Mouse (Mus musculus): Measurements from ENCODE around the gene Sp6. TPM values are rescaled to one million over a fixed set of nuclear protein-coding genes. Genes with fewer than 3 reads are reported as not detected.

Sp6 gene
- not detected in 2 replicates for polyA plus RNA-seq (2012)

DNA sequence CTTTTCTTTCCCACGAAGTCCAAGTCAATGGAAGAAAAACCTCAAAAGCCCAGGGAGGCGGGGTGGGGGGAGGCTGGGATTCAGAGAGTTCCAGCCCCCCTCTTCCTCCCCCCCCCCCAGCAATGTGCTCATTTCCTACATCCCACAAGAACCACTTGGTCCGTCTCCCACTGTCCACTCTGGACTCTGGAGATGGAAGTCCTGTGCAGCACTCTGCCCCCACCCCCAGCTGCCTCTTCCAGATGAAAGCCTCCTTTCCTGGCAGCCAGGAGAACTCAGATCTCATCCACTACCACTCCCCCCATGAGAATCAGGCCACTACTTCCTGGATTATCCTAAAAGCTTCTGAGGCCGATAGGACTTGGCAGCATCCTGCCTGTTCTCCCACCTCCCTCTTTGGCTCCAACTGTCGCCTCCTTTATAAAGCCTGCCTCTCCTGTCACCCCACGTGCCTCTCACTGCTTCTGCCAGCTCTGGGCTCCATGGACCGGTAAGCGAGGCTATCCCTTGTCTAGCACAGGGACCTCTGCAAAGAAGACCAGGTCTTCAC is at the start of gene Sp6:
TSS of gene Sp6 (plus strand) at position 274 of the 550 bp plus-strand sequence.
- Histone ChIP-seq H3K4me1 (ENCODE audit: control insufficient read depth) (no peaks in the 10 kb centered on the region), H3K4me3 (replicated peaks) (no peak within 1 kb of the TSS), H3K36me3 (ENCODE audit: control insufficient read depth) (no peaks in the 10 kb centered on the region), H3K9me3 (ENCODE audit: control insufficient read depth, low read length) (no peaks in the 10 kb centered on the region; the same call in 1 of the 2 replicates), H3K27me3 (ENCODE audit: control insufficient read depth) (peaks cover 93% of the 10 kb centered on the region)
- TF ChIP-seq GATA1 (IDR thresholded peaks at IDR 0.05; ENCODE audit: low read length) (no peak), TAL1 (IDR thresholded peaks at IDR 0.05; ENCODE audit: low read length) (no peak)

DNA sequence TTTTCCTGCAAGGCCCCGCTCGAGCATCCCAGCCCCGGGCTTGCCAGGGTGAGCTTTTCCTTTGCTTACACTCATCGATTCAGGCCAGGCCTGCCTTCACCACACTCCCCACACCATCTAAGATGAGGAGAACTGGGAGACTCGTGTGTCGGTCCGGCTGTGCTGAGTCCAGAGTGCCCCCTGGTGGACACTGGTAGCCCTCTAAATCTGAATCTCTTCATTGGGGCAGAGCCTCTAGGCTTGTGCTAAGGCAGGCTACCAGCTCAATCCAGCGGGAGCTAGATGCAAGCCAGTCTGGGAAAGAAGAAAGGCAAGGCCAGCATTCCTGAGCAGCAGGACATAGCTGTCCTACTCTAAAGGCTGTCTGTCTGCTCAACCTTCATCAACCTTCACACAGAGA is 49.6 kb upstream of the Sp6 start:
- no peaks in the 10 kb centered on the region for H3K9me3 ChIP-seq (ENCODE audit: control insufficient read depth, low read length)
- H3K27me3 ChIP-seq (ENCODE audit: control insufficient read depth): no peaks in the 10 kb centered on the region
- H3K36me3 ChIP-seq (ENCODE audit: control insufficient read depth): peaks cover 95% of the 10 kb centered on the region
- H3K4me1 ChIP-seq (ENCODE audit: control insufficient read depth): peaks cover 85% of the 10 kb centered on the region
- no peak overlapping the region for H3K4me3 ChIP-seq (replicated peaks)
- no peak for TF ChIP-seq GATA1 (IDR thresholded peaks at IDR 0.05; ENCODE audit: low read length)
- no peak for TF ChIP-seq TAL1 (IDR thresholded peaks at IDR 0.05; ENCODE audit: low read length)

DNA sequence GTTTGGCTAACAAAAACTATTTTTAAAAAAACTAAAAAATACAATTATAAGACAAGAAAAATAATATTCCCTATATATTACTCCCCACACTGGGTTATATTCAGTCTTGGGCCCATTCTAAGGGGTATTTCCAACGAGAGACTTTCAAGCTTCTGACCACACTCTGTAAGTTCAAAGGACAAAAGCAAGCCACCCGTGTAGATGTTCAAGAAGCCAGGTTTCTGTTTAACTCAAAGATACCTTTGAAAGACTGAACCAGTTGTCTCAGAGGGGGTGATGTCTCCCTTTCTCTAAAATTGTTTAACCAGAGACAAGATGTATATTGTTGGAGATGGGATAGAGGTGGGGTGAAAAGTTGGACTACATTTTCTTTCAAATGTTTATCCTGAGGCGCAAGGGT is 47.0 kb upstream of the Sp6 start:
- H3K4me1 ChIP-seq (ENCODE audit: control insufficient read depth): peaks cover 92% of the 10 kb centered on the region
- H3K9me3 ChIP-seq (ENCODE audit: control insufficient read depth, low read length): no peaks in the 10 kb centered on the region
- H3K36me3 ChIP-seq (ENCODE audit: control insufficient read depth): peaks cover 92% of the 10 kb centered on the region
- TF ChIP-seq TAL1 (IDR thresholded peaks at IDR 0.05; ENCODE audit: low read length) (no peak), GATA1 (IDR thresholded peaks at IDR 0.05; ENCODE audit: low read length) (no peak)
- H3K27me3 ChIP-seq (ENCODE audit: control insufficient read depth): no peaks in the 10 kb centered on the region
- no peak overlapping the region for H3K4me3 ChIP-seq (replicated peaks)

DNA sequence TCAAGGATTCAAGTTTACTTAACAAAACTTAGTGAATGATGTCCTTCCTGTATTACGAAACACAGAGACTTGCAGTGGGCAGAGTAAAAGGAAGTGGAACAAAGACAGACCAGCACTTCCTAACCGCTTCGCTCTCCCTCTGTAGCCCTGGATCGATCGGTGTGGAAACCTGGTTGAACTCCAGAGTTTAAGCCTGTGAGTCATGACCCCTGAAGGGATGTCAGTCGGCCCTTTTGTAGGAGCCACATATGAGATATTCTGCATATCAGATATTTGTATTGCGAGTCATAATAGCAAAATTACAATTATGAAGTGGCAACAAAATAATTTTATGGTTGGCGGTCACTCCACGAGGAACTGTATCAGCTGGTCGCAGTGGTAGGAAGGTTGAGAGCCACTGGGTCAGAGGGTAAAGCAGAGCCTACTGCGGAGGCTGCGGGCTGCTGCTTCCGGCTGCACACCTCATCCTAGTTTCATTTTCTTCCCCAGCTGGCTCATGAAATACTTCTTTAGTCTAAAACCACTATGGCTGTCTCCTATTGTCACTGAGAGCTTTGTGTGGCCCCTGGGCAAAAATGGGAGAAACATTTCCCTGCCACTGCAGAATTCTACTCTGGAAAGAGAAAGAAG is 46.2 kb upstream of the Sp6 start:
- TF ChIP-seq GATA1 (IDR thresholded peaks at IDR 0.05; ENCODE audit: low read length) (no peak), TAL1 (IDR thresholded peaks at IDR 0.05; ENCODE audit: low read length) (no peak)

DNA sequence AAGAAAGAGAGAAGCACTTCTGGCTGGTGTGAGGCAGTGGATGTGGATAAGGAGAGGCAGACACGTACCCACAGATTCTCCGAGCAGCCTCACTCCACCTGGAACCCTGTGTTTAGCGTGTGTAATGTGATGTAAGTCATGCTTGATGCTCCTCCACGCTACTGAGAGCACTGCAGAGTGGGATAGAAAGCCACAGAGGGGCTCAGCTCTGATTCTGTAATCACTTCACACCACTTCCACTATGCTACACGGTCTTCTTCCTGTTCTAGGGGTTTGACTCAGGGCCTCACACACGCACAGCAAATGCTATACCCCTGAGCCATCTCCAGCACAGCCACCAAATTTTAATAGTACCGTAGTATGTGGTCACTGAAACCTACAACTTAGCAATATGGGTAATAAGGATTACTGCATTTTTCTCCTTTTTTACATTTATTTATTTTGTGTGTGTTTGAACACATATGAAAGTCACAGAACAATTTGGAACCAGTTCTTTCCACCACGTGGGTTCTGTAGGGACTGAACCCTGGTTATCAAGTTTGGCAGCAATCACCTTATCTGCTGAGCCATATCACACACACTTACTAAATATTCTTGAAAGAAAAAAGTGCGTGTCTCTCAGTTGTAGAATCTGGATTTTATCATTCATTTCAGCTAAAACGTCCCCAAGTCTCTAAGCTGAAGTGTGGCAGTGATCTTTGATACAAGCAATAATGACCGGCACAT is 45.5 kb upstream of the Sp6 start:
- Histone ChIP-seq H3K4me3 (replicated peaks) (peak overlapping the region; percentile 51), H3K9me3 (ENCODE audit: control insufficient read depth, low read length) (no peaks in the 10 kb centered on the region), H3K36me3 (ENCODE audit: control insufficient read depth) (peaks cover 90% of the 10 kb centered on the region), H3K4me1 (ENCODE audit: control insufficient read depth) (peaks cover 90% of the 10 kb centered on the region), H3K27me3 (ENCODE audit: control insufficient read depth) (no peaks in the 10 kb centered on the region)
- TF ChIP-seq TAL1 (IDR thresholded peaks at IDR 0.05; ENCODE audit: low read length) (no peak), GATA1 (IDR thresholded peaks at IDR 0.05; ENCODE audit: low read length) (0 out of 2 replicates have a peak, but pooled peaks have one; percentile 35)

More for the DNA sequence above, 46.2 kb upstream of the Sp6 start:
- peaks cover 91% of the 10 kb centered on the region for H3K4me1 ChIP-seq (ENCODE audit: control insufficient read depth)
- H3K4me3 ChIP-seq (replicated peaks): peak overlapping the region; percentile 51
- H3K36me3 ChIP-seq (ENCODE audit: control insufficient read depth): peaks cover 91% of the 10 kb centered on the region
- no peaks in the 10 kb centered on the region for H3K9me3 ChIP-seq (ENCODE audit: control insufficient read depth, low read length)
- no peaks in the 10 kb centered on the region for H3K27me3 ChIP-seq (ENCODE audit: control insufficient read depth)

DNA sequence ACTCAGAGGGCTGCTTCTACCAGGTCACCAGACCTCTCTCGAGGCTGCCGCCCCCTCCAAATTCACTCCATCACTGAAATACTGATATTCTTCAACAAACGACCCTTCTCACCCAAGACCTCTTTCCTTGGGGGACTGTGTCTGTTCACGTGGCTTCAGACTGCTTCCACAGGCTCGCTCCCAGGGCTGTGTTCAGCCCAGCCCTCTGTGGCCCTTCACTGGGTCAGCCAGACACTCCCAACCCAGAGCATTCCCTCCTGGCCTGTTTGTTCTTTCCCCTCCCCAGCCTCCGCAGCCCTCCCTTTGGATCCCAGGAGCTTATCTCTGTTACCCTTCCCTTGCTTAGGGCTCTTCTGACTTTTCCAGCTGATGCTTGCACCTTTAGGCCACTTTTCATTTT is 44.7 kb upstream of the Sp6 start:
- Histone ChIP-seq H3K36me3 (ENCODE audit: control insufficient read depth) (peaks cover 89% of the 10 kb centered on the region), H3K9me3 (ENCODE audit: control insufficient read depth, low read length) (no peaks in the 10 kb centered on the region), H3K4me3 (replicated peaks) (peak overlapping the region; percentile 31), H3K4me1 (ENCODE audit: control insufficient read depth) (peaks cover 85% of the 10 kb centered on the region), H3K27me3 (ENCODE audit: control insufficient read depth) (no peaks in the 10 kb centered on the region)
- TF ChIP-seq TAL1 (IDR thresholded peaks at IDR 0.05; ENCODE audit: low read length) (no peak), GATA1 (IDR thresholded peaks at IDR 0.05; ENCODE audit: low read length) (no peak)

DNA sequence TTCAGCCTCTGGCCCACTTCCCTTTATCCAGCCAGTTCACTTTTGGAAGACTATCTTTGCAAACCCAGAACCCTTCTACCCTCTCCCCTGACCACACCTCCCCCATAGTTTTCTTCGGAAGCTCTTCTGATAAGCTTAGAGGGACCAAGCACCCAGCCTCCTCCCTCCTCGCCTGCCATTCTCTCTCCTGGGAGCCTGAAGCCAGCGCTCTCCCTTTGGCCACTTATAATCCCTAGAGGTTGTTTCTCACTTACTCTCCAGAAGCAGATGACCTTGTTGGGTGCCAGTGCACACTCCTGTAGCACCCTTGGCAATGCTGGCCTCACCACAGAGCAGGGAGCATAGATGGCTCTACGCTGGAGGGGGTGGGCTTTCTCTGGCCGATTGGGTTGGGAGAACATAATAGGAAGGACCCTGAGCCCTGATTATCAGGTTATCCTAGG is 43.9 kb upstream of the Sp6 start:
- TF ChIP-seq TAL1 (IDR thresholded peaks at IDR 0.05; ENCODE audit: low read length) (no peak), GATA1 (IDR thresholded peaks at IDR 0.05; ENCODE audit: low read length) (no peak)
- Histone ChIP-seq H3K4me3 (replicated peaks) (peak overlapping the region; percentile 8), H3K9me3 (ENCODE audit: control insufficient read depth, low read length) (no peaks in the 10 kb centered on the region), H3K36me3 (ENCODE audit: control insufficient read depth) (peaks cover 89% of the 10 kb centered on the region), H3K4me1 (ENCODE audit: control insufficient read depth) (peaks cover 84% of the 10 kb centered on the region), H3K27me3 (ENCODE audit: control insufficient read depth) (no peaks in the 10 kb centered on the region)

DNA sequence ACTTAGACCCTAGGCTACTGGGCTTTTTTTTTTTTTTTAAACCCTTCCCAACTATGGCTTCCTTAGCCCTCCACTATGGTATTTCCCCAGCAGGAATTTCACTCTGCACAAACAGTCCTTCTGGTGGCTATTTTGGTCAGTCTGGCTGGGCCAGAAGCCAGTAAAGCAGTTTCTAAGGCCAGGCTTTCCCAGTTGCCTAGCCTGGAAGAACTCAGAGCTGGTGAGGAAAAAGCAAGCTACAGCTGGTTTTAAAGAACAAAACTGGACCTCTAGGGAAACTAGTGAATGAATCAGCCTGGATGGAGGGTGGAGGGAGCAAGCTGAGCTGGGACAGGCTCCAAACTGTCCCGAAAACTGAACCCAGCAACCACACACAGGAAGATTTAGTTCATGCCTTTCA is 43.4 kb upstream of the Sp6 start:
- peaks cover 86% of the 10 kb centered on the region for H3K4me1 ChIP-seq (ENCODE audit: control insufficient read depth)
- H3K4me3 ChIP-seq (replicated peaks): no peak overlapping the region

DNA sequence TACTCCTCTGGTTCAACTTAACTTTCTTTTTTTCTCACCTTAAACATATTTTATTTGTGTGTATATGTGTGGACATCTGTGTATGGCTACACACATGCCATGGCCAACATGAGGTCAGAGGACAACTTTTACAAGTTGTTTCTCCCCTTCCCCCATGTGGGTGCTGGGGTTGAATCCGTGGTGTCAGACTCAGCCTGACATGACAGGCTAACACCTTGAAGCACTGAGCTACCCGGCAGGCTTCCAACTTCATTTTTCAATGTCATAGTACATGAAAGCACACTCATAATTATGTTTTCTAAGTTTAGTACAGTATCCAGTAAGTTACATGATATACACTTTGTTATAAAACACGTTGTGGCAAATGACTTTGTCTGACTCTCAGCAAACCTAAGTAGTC is 42.9 kb upstream of the Sp6 start:
- peaks cover 84% of the 10 kb centered on the region for H3K36me3 ChIP-seq (ENCODE audit: control insufficient read depth)
- no peaks in the 10 kb centered on the region for H3K9me3 ChIP-seq (ENCODE audit: control insufficient read depth, low read length)
- no peak overlapping the region for H3K4me3 ChIP-seq (replicated peaks)
- H3K4me1 ChIP-seq (ENCODE audit: control insufficient read depth): peaks cover 87% of the 10 kb centered on the region
- TF ChIP-seq TAL1 (IDR thresholded peaks at IDR 0.05; ENCODE audit: low read length) (no peak), GATA1 (IDR thresholded peaks at IDR 0.05; ENCODE audit: low read length) (no peak)
- no peaks in the 10 kb centered on the region for H3K27me3 ChIP-seq (ENCODE audit: control insufficient read depth)

More for the DNA sequence above, 43.4 kb upstream of the Sp6 start:
- H3K9me3 ChIP-seq (ENCODE audit: control insufficient read depth, low read length): no peaks in the 10 kb centered on the region
- H3K27me3 ChIP-seq (ENCODE audit: control insufficient read depth): no peaks in the 10 kb centered on the region
- peaks cover 87% of the 10 kb centered on the region for H3K36me3 ChIP-seq (ENCODE audit: control insufficient read depth)
- TF ChIP-seq GATA1 (IDR thresholded peaks at IDR 0.05; ENCODE audit: low read length) (no peak), TAL1 (IDR thresholded peaks at IDR 0.05; ENCODE audit: low read length) (no peak)
